Mouse (Mus musculus) adrenal gland, postnatal 14 days (tissue): ENCODE measurements around the gene Rsc1a1. TPM values are rescaled to one million over a fixed set of nuclear protein-coding genes. Genes with fewer than 3 reads are reported as not detected.

Source experiments
- DNase-seq: peaks from one replicate; pipeline ENCODE4 v3.0.0; 2021; ENCODE audit warnings: mixed read lengths
- total RNA-seq: library from RNA; stranded (reverse); gene quantifications from 2 replicates; pipeline ENCODE4 v1.2.3, GENCODE M21; 2021

The Rsc1a1 gene
- total RNA-seq, 1 experiment from 2014 or later = 3.3 TPM

DNA sequence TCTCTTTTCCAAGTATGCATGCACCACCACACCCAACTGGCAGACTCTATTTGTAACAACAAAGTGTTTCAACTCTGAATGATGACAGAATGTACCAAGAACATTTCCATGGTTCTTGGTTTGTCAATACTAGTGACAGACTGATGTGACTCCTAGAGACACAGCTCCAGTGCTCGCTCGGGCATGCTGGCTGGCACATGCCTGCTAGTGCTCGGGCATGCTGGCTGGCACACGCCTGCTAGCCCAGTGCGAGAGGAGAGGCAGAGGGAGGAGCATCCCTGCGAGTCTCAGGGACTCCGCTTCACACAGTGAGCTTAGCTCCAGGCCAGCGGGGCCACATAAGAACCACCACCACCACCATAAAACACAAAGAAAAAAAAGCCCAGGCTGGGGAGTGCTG is 9.3 kb upstream of the Rsc1a1 start:
- DNase-seq = no peak

DNA sequence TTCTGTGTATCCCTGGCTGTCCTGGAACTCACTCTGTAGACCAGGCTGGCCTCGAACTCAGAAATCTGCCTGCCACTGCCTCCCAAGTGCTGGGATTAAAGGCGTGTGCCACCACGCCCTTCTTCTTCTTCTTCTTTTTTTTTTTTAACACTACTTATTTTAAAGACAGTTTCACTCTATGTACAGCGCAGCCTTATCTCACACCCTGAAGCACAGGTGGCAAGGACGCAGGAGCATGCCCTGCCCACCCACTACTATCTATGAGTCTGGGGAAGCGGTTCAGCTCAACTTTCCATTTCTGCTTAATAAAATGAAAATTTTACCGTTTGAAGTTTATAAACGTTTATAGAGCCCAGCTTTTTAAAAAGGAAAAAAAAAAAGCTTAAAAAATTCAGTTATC is 3.1 kb upstream of the Rsc1a1 start:
- DNase-seq = no peak

DNA sequence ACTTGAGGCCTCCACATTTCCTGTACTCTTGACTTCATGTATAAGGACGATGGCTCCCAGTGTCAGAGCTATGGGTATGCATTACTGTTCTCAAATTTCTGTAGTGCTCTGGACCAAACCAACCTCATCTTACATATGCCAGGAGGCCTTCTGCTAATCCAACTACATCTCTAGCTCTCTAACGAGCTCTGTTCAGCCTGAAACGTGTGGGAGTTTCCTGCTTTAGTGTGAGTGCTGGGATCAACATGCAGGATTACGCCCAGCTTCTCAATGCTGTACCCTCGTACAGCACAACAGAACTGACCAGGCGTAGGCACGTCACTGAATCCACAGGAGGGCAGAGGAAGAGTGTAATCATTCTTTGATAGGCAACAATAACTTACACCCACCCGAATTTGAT is 1.1 kb upstream of the Rsc1a1 start:
- no peak for DNase-seq

DNA sequence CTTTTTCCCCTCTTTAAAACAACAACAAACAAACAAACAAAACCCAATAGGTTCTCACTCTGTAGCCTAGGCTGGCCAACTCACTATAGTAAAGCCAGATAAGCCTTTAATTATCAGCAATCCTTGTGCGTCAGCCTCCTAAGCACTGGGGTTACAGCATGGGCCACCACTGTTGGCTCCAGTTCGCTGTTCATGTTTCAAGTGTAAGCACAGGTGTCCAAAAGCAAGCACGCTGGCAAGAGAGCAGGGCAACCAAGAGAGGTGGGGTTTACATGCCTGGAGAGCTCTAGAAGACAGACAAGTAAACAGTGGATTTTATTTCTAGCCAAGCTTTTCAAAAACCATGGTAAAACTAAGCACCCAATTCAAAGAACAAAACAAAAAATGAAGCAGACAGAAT is 694 bp upstream of the Rsc1a1 start:
- no peak for DNase-seq

DNA sequence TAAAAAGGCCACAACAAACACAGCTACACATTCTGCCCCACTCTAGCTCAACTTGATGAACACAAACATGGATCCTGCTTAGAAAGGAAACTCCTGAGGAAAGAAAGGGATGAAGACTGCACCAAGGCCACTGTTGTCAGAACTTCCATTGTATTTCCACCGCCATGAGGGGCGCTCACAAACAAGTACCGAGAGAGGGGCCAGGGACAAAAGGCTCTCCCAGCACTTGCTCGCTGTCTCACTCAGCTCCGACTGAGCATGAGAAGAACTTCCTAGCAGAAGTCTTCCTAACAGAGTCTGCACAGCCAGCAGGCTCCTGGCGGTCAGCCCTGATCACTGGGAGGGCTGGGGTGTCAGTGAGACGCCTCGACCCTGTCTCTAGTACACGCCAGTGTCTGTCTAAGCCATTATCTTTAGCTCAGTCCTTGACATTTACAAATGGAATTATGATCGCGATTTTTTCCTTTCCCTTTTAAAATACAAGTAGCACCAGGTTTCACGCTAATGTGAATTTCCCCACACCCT is 2.6 kb downstream of the Rsc1a1 start:
- DNase-seq = peak; percentile 84

DNA sequence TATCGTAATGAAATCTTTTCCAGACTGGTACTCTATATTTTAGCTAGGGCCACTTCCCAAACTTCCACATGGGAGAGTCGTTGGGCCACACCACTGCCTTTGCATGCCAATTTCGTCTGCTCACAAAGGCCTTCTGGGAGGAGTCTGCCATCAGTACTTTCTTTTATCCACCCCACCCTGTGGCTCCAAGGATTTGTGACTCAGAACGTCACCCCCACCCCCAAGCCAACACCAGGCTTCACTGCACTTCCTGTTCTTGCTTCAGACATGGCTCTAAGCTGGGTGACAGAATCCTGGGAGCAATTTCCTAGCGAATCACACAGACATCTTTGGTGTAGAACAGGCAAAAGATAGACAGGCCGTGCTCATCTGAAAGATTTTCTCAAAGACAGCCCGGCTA is 3.6 kb downstream of the Rsc1a1 start:
- DNase-seq = peak; percentile 81

DNA sequence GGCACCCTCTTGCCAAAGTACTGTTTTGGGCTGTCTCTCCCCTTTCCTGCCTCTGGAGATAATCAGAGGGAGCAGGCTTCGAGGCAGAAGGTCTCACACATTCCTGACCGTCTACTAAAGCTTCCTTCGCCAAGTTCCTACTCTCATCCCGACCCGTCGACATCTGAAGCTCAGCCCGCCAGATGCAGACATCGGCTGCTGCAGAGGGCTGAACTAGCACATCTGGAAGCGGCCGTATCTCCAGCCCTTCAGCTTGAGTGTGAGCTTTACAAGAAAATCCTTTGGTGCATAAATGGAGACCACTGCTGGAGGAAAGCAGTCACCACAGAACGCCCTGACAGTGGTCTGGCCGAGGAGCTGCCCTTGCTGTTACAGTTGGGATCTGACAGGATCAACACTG is 4.5 kb downstream of the Rsc1a1 start:
- no peak for DNase-seq

DNA sequence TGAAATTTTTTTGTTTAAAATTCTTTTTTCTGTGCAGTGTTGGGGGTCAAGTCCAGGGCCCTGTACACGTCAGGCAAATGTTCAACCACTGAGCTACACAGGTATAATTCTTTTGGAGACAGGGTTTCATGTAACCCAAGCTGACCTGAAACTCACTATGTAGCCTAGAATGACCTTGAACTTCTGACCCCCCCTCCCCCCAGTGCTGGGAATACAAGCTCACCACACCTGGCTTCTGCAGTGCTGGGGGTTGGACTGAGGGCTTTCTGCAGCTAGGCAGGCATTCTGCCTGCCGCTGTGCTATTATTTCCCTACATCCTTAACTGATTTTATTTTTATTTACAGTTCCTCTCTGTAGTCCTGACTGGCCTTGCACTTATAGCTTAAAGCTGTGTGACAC is 6.4 kb downstream of the Rsc1a1 start:
- no peak for DNase-seq

DNA sequence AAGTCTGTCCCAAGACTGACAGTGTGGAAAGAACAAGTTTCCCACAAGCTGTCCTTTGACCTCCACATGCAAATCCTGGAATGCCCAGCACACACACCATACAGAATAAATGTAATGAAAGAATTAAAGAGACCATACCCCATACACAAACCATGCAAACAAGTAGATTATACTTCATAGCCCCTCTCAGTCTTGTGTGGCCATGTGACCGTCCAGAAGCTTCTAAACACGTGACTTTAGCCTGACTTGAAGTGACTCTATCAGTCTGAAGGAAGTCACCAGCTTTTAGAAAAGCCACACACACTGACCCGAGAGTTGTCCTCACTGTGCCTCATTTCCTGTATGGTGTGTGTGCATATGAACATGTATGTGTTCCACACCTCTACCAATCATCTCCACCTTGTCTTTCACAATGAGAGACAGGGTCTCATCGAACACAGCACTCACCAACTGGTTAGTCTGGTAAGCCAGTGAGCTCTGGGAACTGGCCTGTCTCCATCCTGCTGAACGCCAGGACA is 8.9 kb downstream of the Rsc1a1 start:
- DNase-seq = no peak

DNA sequence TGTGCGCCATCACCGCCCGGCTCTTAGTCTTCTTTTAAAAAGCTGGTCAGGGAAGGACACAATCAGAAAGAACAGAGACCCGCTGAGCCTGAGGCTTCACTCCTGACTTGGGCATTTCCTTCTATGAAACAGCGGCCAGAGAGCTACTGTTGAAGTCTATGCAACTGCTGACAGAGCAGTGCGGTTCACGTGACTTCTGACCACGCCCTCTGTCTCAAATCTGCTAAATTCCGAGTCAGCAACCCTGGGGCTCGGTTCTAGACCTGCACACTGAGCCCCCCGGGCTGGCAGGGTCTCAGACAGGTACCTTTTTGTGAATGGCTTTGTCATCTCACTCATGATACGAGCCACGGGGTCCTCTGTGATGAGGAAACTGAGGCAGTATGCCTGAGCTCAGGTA is 13.1 kb downstream of the Rsc1a1 start:
- no peak for DNase-seq

DNA sequence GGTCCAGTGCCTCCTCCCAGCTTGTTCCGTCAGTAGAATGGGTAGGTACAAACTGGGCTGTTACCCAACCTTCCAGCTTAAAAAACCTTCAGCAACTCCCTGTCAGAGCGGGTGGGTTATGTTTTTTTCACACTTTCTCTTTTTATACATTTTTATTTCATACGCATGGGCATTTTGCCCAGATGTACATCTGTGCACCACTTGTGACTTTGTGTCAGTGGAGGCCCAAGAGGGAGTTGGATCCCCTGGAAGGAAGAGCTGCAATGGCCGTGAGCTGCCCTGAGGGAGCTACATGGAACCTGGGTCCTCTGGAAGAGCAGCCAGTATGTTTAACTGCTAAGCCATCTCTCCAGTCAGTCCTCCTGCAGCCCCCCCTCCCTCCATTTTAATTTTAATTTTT is 14.0 kb downstream of the Rsc1a1 start:
- no peak for DNase-seq

DNA sequence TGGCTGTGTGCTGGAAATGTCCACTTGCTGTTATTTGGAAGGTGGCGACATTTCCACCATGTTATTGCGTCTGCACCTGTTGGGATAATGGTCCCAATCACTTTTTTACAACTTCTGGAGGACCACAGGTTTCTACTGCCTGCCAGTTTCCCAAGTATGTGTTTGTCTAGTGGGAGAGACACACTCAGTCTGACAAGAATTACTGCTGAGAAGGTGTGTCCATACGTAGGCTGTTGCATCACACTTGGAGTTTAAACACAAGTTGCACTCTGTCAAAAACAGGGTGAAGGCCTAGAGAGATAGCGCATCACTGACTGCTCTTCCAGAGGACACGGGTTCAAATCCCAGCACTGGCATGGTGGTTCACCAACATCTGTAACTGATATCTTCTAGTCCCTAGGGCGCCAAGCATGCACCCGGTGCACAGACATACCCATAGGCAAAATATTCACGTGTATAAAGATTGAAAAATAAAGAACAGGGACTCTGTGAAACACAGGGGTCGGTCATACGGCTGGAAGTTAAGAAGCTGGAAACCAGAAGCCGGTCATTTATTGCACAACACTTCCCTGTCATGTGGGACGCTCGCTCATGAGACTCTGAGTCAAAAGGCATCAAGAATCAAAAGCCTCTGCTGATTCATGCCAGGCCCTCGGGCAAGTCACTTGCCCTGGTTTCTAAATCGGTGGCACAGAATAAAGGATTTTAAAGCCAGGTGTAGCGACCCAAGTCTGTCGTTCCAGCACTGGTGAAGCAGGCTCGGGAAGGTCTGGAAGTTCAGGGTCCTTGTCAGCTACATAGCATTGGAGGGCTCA is 15.3 kb downstream of the Rsc1a1 start:
- peak; percentile 71 for DNase-seq

DNA sequence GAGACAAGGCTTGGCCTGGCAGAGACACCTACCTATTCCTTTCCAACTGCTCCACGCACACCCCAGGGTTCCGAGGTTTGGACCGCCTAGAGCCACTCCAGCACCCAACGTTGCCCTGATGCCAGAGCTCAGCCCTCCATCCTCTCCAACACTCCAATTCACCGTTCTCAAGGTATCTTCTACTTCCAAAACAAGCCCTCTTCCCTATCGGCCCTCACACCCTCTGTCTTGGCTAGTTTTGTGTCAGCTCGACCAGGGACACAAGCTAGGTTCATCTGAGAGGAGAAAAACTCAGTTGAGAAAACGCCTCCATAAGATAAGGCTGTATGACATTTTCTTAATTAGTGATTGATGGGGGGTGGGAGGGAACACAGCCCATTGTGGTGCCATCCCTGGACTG is 20.6 kb downstream of the Rsc1a1 start, which contains the start of gene Plekhm2:
Gene Plekhm2, minus strand, starts transcription at position 101 of the 400 bp plus-strand sequence.
- DNase-seq = no peak

DNA sequence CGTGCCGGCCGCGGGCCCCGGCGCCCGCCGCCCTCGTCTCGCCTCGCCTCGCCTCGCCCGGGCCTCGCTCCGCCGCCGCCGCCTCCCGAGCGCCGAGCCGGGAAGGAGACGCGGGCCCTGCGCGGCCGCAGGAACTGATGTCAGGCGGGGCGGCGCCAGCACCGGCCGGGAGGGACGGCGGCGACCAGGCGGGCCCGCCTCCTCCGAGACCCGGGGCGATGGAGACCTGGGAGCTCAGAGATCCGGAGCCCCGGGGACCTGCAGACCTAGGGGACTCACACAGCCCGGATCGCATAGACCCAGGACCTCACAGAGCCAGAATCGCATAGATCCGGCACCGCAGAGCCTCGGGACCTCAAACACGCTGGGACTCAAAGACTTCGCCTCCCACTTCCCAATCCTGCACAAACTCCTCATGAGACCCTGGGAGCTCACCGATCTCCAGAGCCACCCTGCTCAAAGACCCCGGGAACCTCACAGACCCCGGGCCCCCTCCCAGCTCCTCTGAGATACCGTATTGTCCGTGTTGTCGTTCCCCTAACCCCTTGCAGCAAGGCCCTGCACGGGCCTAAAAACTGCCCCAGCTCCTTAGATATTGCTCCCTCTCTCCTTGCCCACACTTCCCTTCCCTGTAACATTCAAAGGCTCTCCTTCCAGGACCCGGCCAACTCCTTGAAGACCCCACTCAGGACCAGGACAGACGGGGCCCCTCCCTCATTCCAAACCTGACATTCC is 21.2 kb downstream of the Rsc1a1 start:
- DNase-seq = peak; percentile 90

DNA sequence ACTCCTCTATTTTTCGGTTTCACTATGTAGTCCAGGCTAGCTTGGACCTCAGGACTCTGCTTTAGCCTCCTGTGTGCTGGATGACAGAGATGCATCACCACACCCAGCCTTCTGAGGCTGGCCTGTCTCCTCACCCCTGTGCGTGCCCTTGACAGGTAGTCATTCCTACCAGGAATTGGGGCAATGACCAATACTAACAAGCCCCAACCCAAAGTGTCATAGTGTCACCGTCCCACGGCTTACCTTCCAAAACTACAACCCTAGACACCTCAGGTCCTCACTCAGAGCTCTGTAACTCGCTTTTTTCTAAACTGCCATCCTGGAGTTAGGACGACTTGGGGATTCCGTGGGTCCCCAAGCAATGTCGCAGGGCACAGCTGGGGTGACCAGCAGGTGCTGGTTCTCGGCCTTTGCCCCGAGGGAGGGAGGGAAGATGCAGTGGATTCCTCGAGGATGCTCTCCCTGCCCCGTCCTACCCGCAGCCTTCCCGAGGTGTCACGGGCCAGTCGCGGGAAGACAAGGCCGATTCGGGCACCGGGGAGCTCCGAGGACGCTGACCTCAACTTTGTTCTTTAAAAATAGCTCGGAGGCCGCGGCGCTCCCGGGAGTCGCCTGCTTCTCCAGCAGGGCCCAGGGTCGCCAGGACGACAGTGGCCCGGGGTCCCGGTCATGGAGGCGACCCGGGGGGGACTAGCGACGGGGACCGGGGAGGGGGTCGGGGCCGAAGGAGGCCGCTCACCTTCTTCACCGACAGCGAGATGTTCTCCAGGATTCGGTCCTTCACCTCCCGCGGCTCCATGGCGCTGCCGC is 22.1 kb downstream of the Rsc1a1 start:
- peak; percentile 76 for DNase-seq

DNA sequence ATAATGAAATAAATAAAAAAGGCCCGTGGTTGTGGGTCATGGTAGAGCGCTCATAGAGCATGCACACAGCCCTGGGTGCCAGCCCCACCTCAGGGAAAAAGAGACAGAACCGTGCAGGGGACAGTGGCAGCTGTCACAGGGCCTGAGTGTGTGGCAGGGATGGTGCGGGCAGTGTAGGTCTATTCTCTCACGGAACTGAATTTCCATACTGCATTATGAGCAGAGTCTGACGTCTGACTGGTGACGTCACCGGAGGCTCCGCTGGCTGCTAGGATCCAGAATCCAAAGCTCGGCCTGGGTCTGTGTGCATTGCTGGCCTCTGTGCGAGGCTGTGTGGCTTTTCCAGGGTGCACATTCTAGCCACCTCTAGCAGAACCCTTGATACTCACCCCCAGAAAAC is 24.5 kb downstream of the Rsc1a1 start:
- DNase-seq = no peak

DNA sequence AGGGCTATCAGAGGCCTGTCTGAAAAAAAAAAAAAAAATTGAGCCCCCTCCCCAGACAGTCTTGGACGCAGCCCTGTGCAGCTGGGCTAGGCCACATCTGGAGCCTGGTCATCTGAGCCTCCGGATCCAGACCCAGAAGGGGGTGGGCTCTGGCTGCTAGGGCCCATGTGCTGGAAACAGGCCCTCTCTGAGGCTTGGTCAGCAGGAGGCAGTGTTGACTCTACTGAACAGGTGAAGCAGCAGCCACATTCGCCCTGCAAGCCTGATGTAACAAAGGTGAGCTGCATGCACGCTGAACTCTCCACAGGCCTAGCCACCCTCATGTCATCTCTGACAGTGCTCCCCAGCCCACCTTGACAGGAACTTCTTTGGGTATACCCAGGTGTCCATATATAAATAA is 25.7 kb downstream of the Rsc1a1 start:
- DNase-seq = peak; percentile 53

DNA sequence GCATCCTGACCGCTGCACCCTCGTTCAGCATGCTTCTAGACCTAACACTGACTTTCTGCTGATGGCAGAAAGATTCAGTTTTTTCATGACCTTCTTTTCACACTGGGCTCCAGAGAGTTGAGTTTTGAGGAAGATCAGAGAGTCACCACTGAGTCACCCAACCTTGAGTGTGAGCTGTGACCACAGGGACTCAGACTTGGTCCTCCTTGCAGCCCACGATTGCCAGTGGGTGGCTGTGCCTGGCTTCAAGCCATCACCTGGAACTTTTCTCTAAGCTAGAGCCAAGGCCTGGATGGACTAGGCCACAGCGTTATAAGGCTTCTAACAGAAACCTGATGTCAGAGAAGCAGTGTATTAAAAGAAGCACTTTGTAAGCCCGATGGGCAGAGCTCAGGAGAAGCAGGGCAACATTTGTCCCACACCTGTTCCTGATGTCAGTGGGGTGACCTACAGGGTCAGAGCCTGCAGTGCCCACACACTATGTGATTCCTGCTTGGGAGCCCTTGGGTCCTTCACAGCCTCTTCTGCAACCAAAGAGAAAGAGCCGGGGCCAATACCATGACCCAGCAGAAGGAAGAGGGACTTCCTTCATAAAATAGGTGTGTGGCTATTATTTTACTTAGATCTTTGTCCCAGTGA is 26.4 kb downstream of the Rsc1a1 start:
- DNase-seq = peak; percentile 75

DNA sequence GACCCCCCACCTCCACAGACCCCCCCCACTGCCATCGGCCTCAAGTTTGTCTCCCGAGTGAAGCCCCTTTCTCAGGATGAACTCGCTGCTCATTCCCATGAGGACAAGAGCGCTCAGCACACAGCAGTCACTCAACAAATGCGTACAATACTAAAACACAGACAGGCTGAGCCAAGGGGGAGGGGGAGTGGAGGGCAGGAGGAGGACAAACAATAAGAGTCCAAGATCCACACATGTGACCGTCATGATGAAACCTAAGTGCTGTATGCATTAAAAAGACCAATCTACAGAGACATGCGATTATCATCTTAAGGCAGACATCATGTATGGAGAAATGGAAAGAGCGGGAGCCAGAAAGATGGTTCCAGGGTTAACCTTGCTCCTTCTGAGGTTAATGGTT is 28.5 kb downstream of the Rsc1a1 start:
- no peak for DNase-seq

DNA sequence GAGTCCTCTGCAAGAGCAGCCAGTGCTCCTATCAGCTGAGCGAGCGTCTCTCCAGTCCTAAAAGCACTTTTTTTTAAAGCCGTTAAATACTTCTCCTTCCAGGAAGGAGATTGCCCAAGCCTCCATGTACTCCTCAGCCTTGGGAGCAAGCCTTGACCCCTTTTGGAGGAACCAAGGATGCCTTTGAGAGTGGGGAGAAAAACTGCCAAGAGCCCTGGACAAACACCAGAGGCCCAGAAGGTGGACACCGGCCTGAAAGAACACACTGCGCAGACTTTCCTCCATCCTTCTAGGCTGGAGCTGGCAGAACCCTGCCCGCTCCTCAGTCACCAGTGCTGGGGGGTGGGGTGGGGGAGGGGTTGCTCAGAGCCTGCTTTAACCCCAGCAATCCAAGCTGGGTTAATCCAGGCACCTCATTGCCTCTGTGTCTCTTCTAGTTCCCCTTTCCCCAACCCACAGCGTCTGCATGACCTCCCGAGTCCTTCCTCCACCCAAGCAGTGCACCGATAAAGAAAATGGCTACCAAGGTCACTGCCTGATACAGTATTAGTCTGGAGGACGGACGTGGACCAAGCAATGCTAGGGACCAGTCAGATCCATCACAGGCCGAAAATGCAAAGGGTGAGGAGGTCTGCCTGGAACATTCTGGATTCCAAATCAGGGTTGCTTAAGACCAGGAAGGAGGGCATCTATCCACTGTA is 29.3 kb downstream of the Rsc1a1 start:
- peak; percentile 64 for DNase-seq

DNA sequence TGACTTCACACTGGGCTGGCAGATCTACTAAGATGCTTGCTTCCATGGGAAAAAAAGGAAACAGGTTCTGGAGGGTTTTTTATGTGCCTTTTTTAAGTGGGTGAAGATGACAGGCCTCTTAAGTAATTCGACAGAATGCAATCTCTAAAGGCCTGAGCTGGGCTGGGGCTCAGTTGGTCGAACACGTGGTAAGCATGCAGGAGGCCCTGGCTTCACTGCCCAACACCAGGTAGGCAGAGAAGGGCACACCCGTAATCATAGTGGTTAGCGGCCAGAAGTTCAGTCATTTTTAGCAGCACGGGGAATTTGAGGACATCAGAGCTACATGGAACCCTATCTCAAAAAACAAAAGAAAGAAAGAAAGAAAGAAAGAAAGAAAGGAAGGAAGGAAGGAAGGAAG is 30.9 kb downstream of the Rsc1a1 start:
- DNase-seq = no peak
